Mouse (Mus musculus) liver, embryonic 11.5 days (tissue): ENCODE measurements around the gene Lst1. TPM values are rescaled to one million over a fixed set of nuclear protein-coding genes. Genes with fewer than 3 reads are reported as not detected.
A peak's percentile ranks its signal among the peaks of the same experiment; 100 is the strongest.
"Not testable (repeated sequence)": the region's sequence is repeated elsewhere in the genome, so short reads cannot be mapped to it uniquely, and the experiment has no call there.

ENCODE experiments used
- ATAC-seq: fragments of 200-750 bp; cut with Nextera tagmentation; replicated peaks from 2 replicates; pipeline ENCODE4 v1.8.0; 2017; ENCODE audit warnings: moderate number of reproducible peaks, mild to moderate bottlenecking, moderate TSS enrichment, moderate library complexity; ENCODE audit not compliant: low FRiP score
- DNase-seq: peaks from one replicate; pipeline ENCODE4 v3.0.0-alpha.2; 2017; ENCODE audit warnings: low spot score
- H3K27ac ChIP-seq: fragments of 300-500 bp; sonication (generic); 2 replicates; pipeline ENCODE4 v1.5.1; 2014; ENCODE audit warnings: mild to moderate bottlenecking, low read depth, low read length, control low read depth
- H3K27me3 ChIP-seq: fragments of 300-500 bp; sonication (generic); replicated peaks from 2 replicates; pipeline ENCODE4 v1.6.1; 2014; ENCODE audit warnings: low read length, mixed read lengths; ENCODE audit not compliant: control insufficient read depth, insufficient read depth
- H3K36me3 ChIP-seq: fragments of 300-500 bp; sonication (generic); 2 replicates; pipeline ENCODE4 v1.6.1; 2014; ENCODE audit warnings: mild to moderate bottlenecking, low read length, moderate library complexity, mixed read lengths; ENCODE audit not compliant: control insufficient read depth, insufficient read depth
- H3K4me1 ChIP-seq: fragments of 300-500 bp; sonication (generic); replicated peaks from 2 replicates; pipeline ENCODE4 v1.6.1; 2014; ENCODE audit warnings: low read length, mixed read lengths; ENCODE audit not compliant: control insufficient read depth, insufficient read depth
- H3K4me2 ChIP-seq: fragments of 300-500 bp; sonication (generic); 2 replicates; pipeline ENCODE4 v1.6.1; 2014; ENCODE audit warnings: mild to moderate bottlenecking, control low read depth, moderate library complexity
- H3K4me3 ChIP-seq: fragments of 300-500 bp; sonication (generic); 2 replicates; pipeline ENCODE4 v1.5.1; 2014; ENCODE audit warnings: low read depth, low read length, control low read depth
- H3K9ac ChIP-seq: fragments of 300-500 bp; sonication (generic); 2 replicates; pipeline ENCODE4 v1.6.1; 2014; ENCODE audit warnings: low read depth, low read length, control low read depth
- H3K9me3 ChIP-seq: fragments of 300-500 bp; sonication (generic); 2 replicates; pipeline ENCODE4 v1.6.1; 2016; ENCODE audit warnings: low read length, inconsistent platforms, mixed read lengths; ENCODE audit not compliant: control insufficient read depth
- WGBS: fragments of 180-500 bp; shearing (Covaris S2); extraction: QIAGEN DNeasy Blood & Tissue Kit; methylation state at CpG from one replicate; pipeline ENCODE4 v1.1.7; 2014; 5-methylcytosine and 5-hydroxymethylcytosine counted together
- polyA plus RNA-seq: library from polyadenylated mRNA; unstranded; fragments of >200 nt; fragmentation: Nextera tagmentation; extraction: Ambion mirVana; gene quantifications from 2 replicates; pipeline ENCODE4 v1.2.1, GENCODE M21; 2014

Gene Lst1
- 24.1 and 28.1 TPM in 2 replicates for polyA plus RNA-seq

- Histone ChIP-seq H3K4me1 (peaks cover 14% of the 10 kb centered on the region), H3K9me3 (no peaks in the 10 kb centered on the region), H3K27me3 (no peaks in the 10 kb centered on the region), H3K4me2 (peak within 1 kb of the TSS; percentile 67), H3K36me3 (no peaks in the 10 kb centered on the region), H3K27ac (peak within 1 kb of the TSS; percentile 81), H3K4me3 (peak within 1 kb of the TSS; percentile 5; the same call in 1 of the 2 replicates), H3K9ac (0 out of 2 replicates have a peak within 1 kb of the TSS, but pooled peaks have one; percentile 30)
- 50% methylated on average over 7 of the region's 7 CpGs for WGBS
- DNase-seq: no peak
- ATAC-seq: no peak
Observed at GRCm38 (mm10) chr17:35187959-35188610, at the start of gene Lst1. Gene Lst1, minus strand, starts transcription at chr17:35188439.

- H3K4me3 ChIP-seq: no peak overlapping the region
- H3K9me3 ChIP-seq: no peaks in the 10 kb centered on the region
- peaks cover 21% of the 10 kb centered on the region for H3K4me1 ChIP-seq
- no peak overlapping the region for H3K9ac ChIP-seq
- H3K27me3 ChIP-seq: no peaks in the 10 kb centered on the region
- no peak overlapping the region for H3K27ac ChIP-seq
- 91% methylated on average over 12 of the region's 12 CpGs for WGBS
- H3K4me2 ChIP-seq: no peak overlapping the region
- peaks cover 6% of the 10 kb centered on the region; the same call in 1 of the 2 replicates for H3K36me3 ChIP-seq
- no peak for ATAC-seq
- no peak for DNase-seq
Observed at GRCm38 (mm10) chr17:35237504-35237903, 49.3 kb upstream of the Lst1 start.

GRCm38 (mm10) chr17:35236996-35237395, 48.8 kb upstream of the Lst1 start:
- H3K9me3 ChIP-seq: no peaks in the 10 kb centered on the region
- no peak overlapping the region for H3K4me3 ChIP-seq
- no peak for DNase-seq
- peaks cover 6% of the 10 kb centered on the region; the same call in 1 of the 2 replicates for H3K36me3 ChIP-seq
- H3K4me1 ChIP-seq: peaks cover 24% of the 10 kb centered on the region
- no peak overlapping the region for H3K4me2 ChIP-seq
- no peaks in the 10 kb centered on the region for H3K27me3 ChIP-seq
- H3K27ac ChIP-seq: no peak overlapping the region
- ATAC-seq: no peak
- H3K9ac ChIP-seq: no peak overlapping the region
- 81% methylated on average over 9 of the region's 9 CpGs for WGBS

GRCm38 (mm10) chr17:35236390-35236746, 48.1 kb upstream of the Lst1 start:
- Histone ChIP-seq H3K9ac (peak overlapping the region; percentile 88), H3K4me1 (peaks cover 27% of the 10 kb centered on the region), H3K27ac (peak overlapping the region; percentile 95; the same call in 1 of the 2 replicates), H3K4me3 (peak overlapping the region; percentile 71), H3K9me3 (no peaks in the 10 kb centered on the region), H3K36me3 (peaks cover 6% of the 10 kb centered on the region; the same call in 1 of the 2 replicates), H3K27me3 (no peaks in the 10 kb centered on the region), H3K4me2 (peak overlapping the region; percentile 79)
- WGBS: under 1% methylated on average over 18 of the region's 18 CpGs
- peak; percentile 69 for ATAC-seq
- peak; percentile 99 for DNase-seq

- peaks cover 25% of the 10 kb centered on the region for H3K4me1 ChIP-seq
Observed at GRCm38 (mm10) chr17:35235614-35236389, 47.6 kb upstream of the Lst1 start, which contains the start of gene Nfkbil1. Gene Nfkbil1, minus strand, starts transcription at chr17:35235792.

GRCm38 (mm10) chr17:35234903-35235302, 46.7 kb upstream of the Lst1 start:
- Histone ChIP-seq H3K9ac (peak overlapping the region; percentile 88), H3K27me3 (no peaks in the 10 kb centered on the region), H3K36me3 (peaks cover 12% of the 10 kb centered on the region; the same call in 1 of the 2 replicates), H3K4me3 (peak overlapping the region; percentile 71), H3K9me3 (no peaks in the 10 kb centered on the region), H3K4me2 (peak overlapping the region; percentile 79), H3K27ac (peak overlapping the region; percentile 95), H3K4me1 (peaks cover 20% of the 10 kb centered on the region)
- WGBS: 2% methylated on average over 31 of the region's 31 CpGs
- ATAC-seq (peak; percentile 11; the same call in 1 of the 2 replicates), DNase-seq (peak; percentile 61)

More at GRCm38 (mm10) chr17:35235614-35236389, 47.6 kb upstream of the Lst1 start, which contains the start of gene Nfkbil1:
- no peaks in the 10 kb centered on the region for H3K9me3 ChIP-seq
- peak within 1 kb of the TSS; percentile 79 for H3K4me2 ChIP-seq
- H3K4me3 ChIP-seq: peak within 1 kb of the TSS; percentile 71
- peak within 1 kb of the TSS; percentile 88 for H3K9ac ChIP-seq
- H3K27me3 ChIP-seq: no peaks in the 10 kb centered on the region
- ATAC-seq: peak; percentile 83
- H3K36me3 ChIP-seq: peaks cover 12% of the 10 kb centered on the region; the same call in 1 of the 2 replicates
- H3K27ac ChIP-seq: peak within 1 kb of the TSS; percentile 95
- peak; percentile 84 for DNase-seq
- WGBS: under 1% methylated on average over 35 of the region's 35 CpGs

- Histone ChIP-seq H3K4me1 (peaks cover 20% of the 10 kb centered on the region), H3K27ac (peak overlapping the region; percentile 95), H3K36me3 (peaks cover 19% of the 10 kb centered on the region; the same call in 1 of the 2 replicates), H3K4me3 (peak overlapping the region; percentile 71), H3K4me2 (peak overlapping the region; percentile 79), H3K9ac (peak overlapping the region; percentile 88)
- H3K9me3 ChIP-seq, H3K27me3 ChIP-seq, ATAC-seq, DNase-seq: not testable (repeated sequence)
- WGBS: 72% methylated on average over 7 of the region's 7 CpGs
Observed at GRCm38 (mm10) chr17:35234090-35234489, 45.9 kb upstream of the Lst1 start.

GRCm38 (mm10) chr17:35233114-35233980, 45.1 kb upstream of the Lst1 start, which contains the start of gene Atp6v1g2:
Gene Atp6v1g2, plus strand, starts transcription at chr17:35233660.
- Histone ChIP-seq H3K27me3 (no peaks in the 10 kb centered on the region), H3K4me1 (peaks cover 20% of the 10 kb centered on the region), H3K27ac (peak within 1 kb of the TSS; percentile 95), H3K4me3 (peak within 1 kb of the TSS; percentile 71), H3K36me3 (peaks cover 19% of the 10 kb centered on the region; the same call in 1 of the 2 replicates), H3K9ac (peak within 1 kb of the TSS; percentile 88), H3K4me2 (peak within 1 kb of the TSS; percentile 79), H3K9me3 (no peaks in the 10 kb centered on the region)
- DNase-seq: no peak
- no peak for ATAC-seq
- 71% methylated on average over 18 of the region's 18 CpGs for WGBS
